Mouse (Mus musculus) thymus, adult 2 months (tissue): Measurements from ENCODE around the gene Lhx3.

ENCODE experiments used
- CTCF ChIP-seq: fragments of 200-500 bp; IDR thresholded peaks from 2 replicates; pipeline ENCODE4 v1.5.1; 2012; ENCODE audit warnings: mild to moderate bottlenecking, control low read depth, low read length, moderate library complexity, borderline replicate concordance; ENCODE audit not compliant: control insufficient read depth, poor library complexity, insufficient read depth; ENCODE audit errors: extremely low read depth
- POLR2A ChIP-seq: fragments of 200-500 bp; IDR thresholded peaks from 2 replicates; pipeline ENCODE4 v1.6.1; 2012; ENCODE audit warnings: mild to moderate bottlenecking, low read length, control low read depth, moderate library complexity; ENCODE audit not compliant: control insufficient read depth, poor library complexity, insufficient read depth; ENCODE audit errors: extremely low read depth

DNA sequence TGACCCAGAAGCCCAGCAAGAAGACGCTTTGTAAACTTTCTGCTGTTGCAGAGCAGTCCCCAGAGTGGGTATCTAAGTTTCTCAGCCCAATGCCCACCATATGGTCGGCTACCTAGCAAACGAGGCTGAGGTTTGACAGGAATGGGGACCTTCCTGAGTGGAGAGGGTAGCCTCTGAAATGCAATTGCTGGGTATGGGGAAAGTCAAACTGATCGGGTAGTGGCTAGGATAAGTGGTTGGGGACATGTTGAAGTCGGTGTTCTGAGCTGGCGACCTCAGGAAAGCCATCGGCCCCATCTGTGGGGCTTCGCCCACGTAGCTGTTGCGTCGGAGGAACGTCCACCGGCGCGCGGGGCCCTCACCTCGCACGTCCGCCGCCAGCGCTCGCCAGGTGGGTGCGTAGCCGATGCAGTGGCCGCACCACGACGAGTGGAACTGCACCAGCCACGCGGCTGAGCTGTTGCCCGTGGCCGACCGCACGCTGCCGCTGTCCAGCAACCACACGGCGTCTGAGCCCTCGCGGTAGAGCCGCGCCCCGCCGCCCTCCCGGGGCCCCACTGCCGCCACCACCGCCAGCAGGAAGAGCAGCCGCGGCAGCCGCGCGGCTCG, 28.7 kb upstream of the Lhx3 start:
- TF ChIP-seq POLR2A = no peak
- TF ChIP-seq CTCF = no peak
